Mouse (Mus musculus): ENCODE measurements around the gene Baiap2.

DNA sequence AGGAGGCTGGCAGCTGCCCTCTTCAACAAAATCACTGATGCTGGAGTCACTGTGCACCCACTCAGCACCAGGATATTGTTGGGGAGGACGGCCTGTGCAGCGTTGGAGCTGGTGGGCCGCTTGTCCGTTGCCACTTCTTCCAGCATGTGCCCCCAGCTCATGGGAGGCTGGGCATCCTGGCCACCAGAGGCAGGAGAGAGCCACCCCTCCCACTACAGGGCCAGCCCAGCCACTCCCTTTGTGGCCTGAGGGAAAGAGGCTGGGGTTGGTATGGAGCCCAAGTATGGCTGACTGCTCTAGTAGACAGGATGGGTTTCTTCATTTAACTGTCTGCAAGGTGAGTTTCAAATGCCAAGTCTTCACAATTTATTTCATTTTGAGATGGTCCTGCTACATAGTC lies 72.2 kb downstream of the Baiap2 start:
- no peak for TF ChIP-seq CTCF (IDR thresholded peaks at IDR 0.05; ENCODE audit: insufficient read depth, low read depth, low read length)
- TF ChIP-seq POLR2A (IDR thresholded peaks at IDR 0.05; ENCODE audit: insufficient read depth, low read depth, low read length), result no peak

All from olfactory bulb, adult 2 months (tissue).